Mouse (Mus musculus) erythroblast, embryonic 14.5 days (primary cell): ENCODE measurements around the gene Flvcr1. TPM values are rescaled to one million over a fixed set of nuclear protein-coding genes. Genes with fewer than 3 reads are reported as not detected.

Experiments
- H3K27me3 ChIP-seq: 2 replicates; pipeline ENCODE4 v1.6.1; 2012; ENCODE audit warnings: inconsistent platforms; ENCODE audit not compliant: control insufficient read depth
- H3K36me3 ChIP-seq: 2 replicates; pipeline ENCODE4 v1.6.1; 2012; ENCODE audit warnings: mild to moderate bottlenecking, inconsistent platforms; ENCODE audit not compliant: control insufficient read depth
- H3K4me1 ChIP-seq: 2 replicates; pipeline ENCODE4 v1.6.1; 2012; ENCODE audit warnings: inconsistent platforms; ENCODE audit not compliant: control insufficient read depth
- H3K4me3 ChIP-seq: replicated peaks from 2 replicates; pipeline ENCODE3; 2012; ENCODE audit warnings: moderate library complexity, mild to moderate bottlenecking, inconsistent platforms
- H3K9me3 ChIP-seq: 2 replicates; pipeline ENCODE4 v1.6.1; 2012; ENCODE audit warnings: low read length, inconsistent platforms, mixed read lengths; ENCODE audit not compliant: control insufficient read depth
- GATA1 ChIP-seq: IDR thresholded peaks from 2 replicates; pipeline ENCODE4 v1.6.1; 2012; ENCODE audit warnings: low read length, inconsistent platforms, mixed read lengths
- TAL1 ChIP-seq: IDR thresholded peaks from 3 replicates; pipeline ENCODE4 v1.6.1; 2012; ENCODE audit warnings: low read length, inconsistent platforms, mixed read lengths
- polyA plus RNA-seq: library from polyadenylated mRNA; stranded (reverse); fragments of >175 nt; gene quantifications from 2 replicates; pipeline ENCODE4 v1.2.3, GENCODE M21; 2012

Gene Flvcr1
- polyA plus RNA-seq, 1 experiment = 0.27 TPM

GRCm38 (mm10) chr1:191064535-191064934 is 38.6 kb upstream of the Flvcr1 start:
- TF ChIP-seq TAL1 = no peak
- no peak for TF ChIP-seq GATA1
- Histone ChIP-seq H3K36me3 (peaks cover 50% of the 10 kb centered on the region), H3K27me3 (no peaks in the 10 kb centered on the region), H3K4me3 (peak overlapping the region; percentile 82), H3K9me3 (no peaks in the 10 kb centered on the region), H3K4me1 (peaks cover 37% of the 10 kb centered on the region)

GRCm38 (mm10) chr1:191063700-191064099 is 37.7 kb upstream of the Flvcr1 start:
- Histone ChIP-seq H3K4me3 (peak overlapping the region; percentile 82), H3K27me3 (no peaks in the 10 kb centered on the region), H3K9me3 (no peaks in the 10 kb centered on the region), H3K4me1 (peaks cover 37% of the 10 kb centered on the region), H3K36me3 (peaks cover 41% of the 10 kb centered on the region)
- TF ChIP-seq GATA1 (no peak), TAL1 (no peak)

DNA sequence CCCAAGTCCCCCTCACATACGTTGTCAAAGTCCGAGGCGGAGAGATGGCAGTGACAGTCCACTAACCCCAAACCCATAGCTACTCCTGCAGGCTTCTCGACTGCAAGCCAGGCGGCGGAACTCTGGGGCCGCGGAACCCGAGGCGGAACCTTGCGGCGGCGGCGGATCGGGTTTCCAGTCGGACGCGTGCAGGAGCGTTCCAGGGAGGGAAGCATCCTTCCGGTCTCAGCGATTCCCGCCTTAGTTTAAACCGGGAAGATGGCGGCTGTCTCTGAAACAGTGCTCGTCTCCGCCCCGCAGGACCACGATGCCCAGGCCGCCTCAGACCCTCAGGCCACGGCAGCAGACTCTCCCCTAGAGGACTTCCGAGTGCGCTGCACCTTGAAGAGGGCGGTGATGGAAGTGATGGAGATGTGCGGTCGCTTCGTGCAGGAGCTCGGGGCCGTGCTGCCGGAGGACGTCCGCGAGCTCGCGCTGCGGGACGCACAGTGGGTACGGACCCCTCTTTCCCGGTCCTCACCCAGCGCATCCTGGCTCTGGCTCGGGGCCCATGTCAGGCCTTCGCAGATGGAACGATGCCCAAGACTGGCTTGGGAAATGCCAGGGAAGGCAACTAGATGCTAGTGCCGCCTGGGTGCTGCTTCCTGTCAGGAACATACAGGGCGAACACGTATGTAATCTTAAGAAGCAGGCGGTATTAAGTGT is 37.0 kb upstream of the Flvcr1 start, which contains the start of the genes Tatdn3 and Nsl1:
TSS of gene Tatdn3 (minus strand) at position 152 of the 705 bp plus-strand sequence.
TSS of gene Nsl1 (plus strand) at position 232 of the 705 bp plus-strand sequence.
- H3K27me3 ChIP-seq = no peaks in the 10 kb centered on the region
- H3K9me3 ChIP-seq = no peaks in the 10 kb centered on the region
- H3K4me1 ChIP-seq = peaks cover 39% of the 10 kb centered on the region
- TF ChIP-seq GATA1 = no peak
- H3K36me3 ChIP-seq = peaks cover 41% of the 10 kb centered on the region
- peak within 1 kb of the TSS; percentile 82 for H3K4me3 ChIP-seq

DNA sequence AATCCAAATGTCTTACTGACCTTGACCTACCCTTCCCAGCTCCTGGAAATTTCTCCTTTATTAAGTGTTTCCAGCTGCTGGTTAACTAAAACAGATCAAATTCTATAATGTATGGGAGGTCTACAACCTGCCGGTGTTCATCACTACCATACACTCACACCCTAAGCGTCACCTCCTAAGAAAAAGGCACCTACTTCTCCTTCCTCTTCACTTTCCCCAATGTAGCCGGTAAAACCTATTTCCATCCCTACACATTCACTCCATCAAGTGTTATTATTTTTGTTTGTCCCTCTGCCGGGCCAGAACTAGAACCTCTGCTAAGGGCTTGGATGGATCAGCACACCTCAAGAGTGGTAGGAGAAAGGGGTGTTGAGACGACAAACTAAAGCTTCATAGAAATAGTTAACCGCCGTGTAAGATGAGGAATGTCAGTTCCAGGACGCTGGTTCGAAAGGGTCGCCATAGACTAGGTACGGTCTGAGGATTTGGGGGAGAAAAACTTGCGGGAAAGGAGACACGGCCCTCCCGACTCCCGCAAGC is 36.4 kb upstream of the Flvcr1 start:
- Histone ChIP-seq H3K36me3 (peaks cover 35% of the 10 kb centered on the region), H3K4me3 (peak overlapping the region; percentile 82), H3K9me3 (no peaks in the 10 kb centered on the region), H3K4me1 (peaks cover 39% of the 10 kb centered on the region), H3K27me3 (no peaks in the 10 kb centered on the region)
- no peak for TF ChIP-seq GATA1
- no peak for TF ChIP-seq TAL1

- Histone ChIP-seq H3K27me3 (no peaks in the 10 kb centered on the region), H3K4me3 (no peak overlapping the region), H3K4me1 (peaks cover 38% of the 10 kb centered on the region), H3K36me3 (peaks cover 23% of the 10 kb centered on the region), H3K9me3 (no peaks in the 10 kb centered on the region)
- TF ChIP-seq TAL1 = no peak
- no peak for TF ChIP-seq GATA1
These were observed 31.5 kb upstream of the Flvcr1 start for GRCm38 (mm10) chr1:191057461-191057860.

- Histone ChIP-seq H3K4me3 (no peak overlapping the region), H3K27me3 (no peaks in the 10 kb centered on the region), H3K36me3 (peaks cover 31% of the 10 kb centered on the region), H3K9me3 (peaks cover 2% of the 10 kb centered on the region; the same call in 1 of the 2 replicates), H3K4me1 (peaks cover 25% of the 10 kb centered on the region)
- TF ChIP-seq GATA1 (no peak), TAL1 (no peak)
These were observed 29.5 kb upstream of the Flvcr1 start for GRCm38 (mm10) chr1:191055533-191055873.

- no peak overlapping the region for H3K4me3 ChIP-seq
- no peak for TF ChIP-seq TAL1
- no peaks in the 10 kb centered on the region for H3K27me3 ChIP-seq
These were observed 29.0 kb upstream of the Flvcr1 start for GRCm38 (mm10) chr1:191054870-191055532.

GRCm38 (mm10) chr1:191053555-191053954 is 27.6 kb upstream of the Flvcr1 start:
- no peak overlapping the region for H3K4me3 ChIP-seq
- H3K9me3 ChIP-seq = peaks cover 2% of the 10 kb centered on the region; the same call in 1 of the 2 replicates
- peaks cover 30% of the 10 kb centered on the region for H3K36me3 ChIP-seq
- H3K27me3 ChIP-seq = no peaks in the 10 kb centered on the region
- TF ChIP-seq TAL1 = no peak
- no peak for TF ChIP-seq GATA1
- H3K4me1 ChIP-seq = peaks cover 25% of the 10 kb centered on the region

More at GRCm38 (mm10) chr1:191054870-191055532, 29.0 kb upstream of the Flvcr1 start:
- Histone ChIP-seq H3K9me3 (peaks cover 2% of the 10 kb centered on the region; the same call in 1 of the 2 replicates), H3K4me1 (peaks cover 25% of the 10 kb centered on the region), H3K36me3 (peaks cover 31% of the 10 kb centered on the region)

- H3K27me3 ChIP-seq = no peaks in the 10 kb centered on the region
- H3K9me3 ChIP-seq = peaks cover 2% of the 10 kb centered on the region; the same call in 1 of the 2 replicates
- no peak overlapping the region for H3K4me3 ChIP-seq
- peaks cover 11% of the 10 kb centered on the region for H3K4me1 ChIP-seq
- TF ChIP-seq GATA1 (no peak), TAL1 (no peak)
- H3K36me3 ChIP-seq = peaks cover 3% of the 10 kb centered on the region
These were observed 20.4 kb upstream of the Flvcr1 start for GRCm38 (mm10) chr1:191046231-191046824.
